Mouse (Mus musculus) midbrain, embryonic 15.5 days (tissue): ENCODE results near the gene Acer1. TPM values are rescaled to one million over a fixed set of nuclear protein-coding genes. Genes with fewer than 3 reads are reported as not detected.

Experiments used
- ATAC-seq: fragments of 200-750 bp; cut with Nextera tagmentation; replicated peaks from 2 replicates; pipeline ENCODE4 v1.8.0; 2017; ENCODE audit warnings: moderate TSS enrichment
- H3K27ac ChIP-seq: fragments of 300-500 bp; sonication (generic); 2 replicates; pipeline ENCODE4 v1.5.1; 2015; ENCODE audit warnings: mild to moderate bottlenecking, inconsistent platforms
- H3K27me3 ChIP-seq: fragments of 300-500 bp; sonication (generic); replicated peaks from 2 replicates; pipeline ENCODE4 v1.6.1; 2015; ENCODE audit warnings: inconsistent platforms
- H3K36me3 ChIP-seq: fragments of 300-500 bp; sonication (generic); replicated peaks from 2 replicates; pipeline ENCODE4 v1.6.1; 2015; ENCODE audit warnings: inconsistent platforms
- H3K4me1 ChIP-seq: fragments of 300-500 bp; sonication (generic); 2 replicates; pipeline ENCODE4 v1.6.1; 2015; ENCODE audit warnings: inconsistent platforms
- H3K4me2 ChIP-seq: fragments of 300-500 bp; sonication (generic); 2 replicates; pipeline ENCODE4 v1.6.1; 2015; ENCODE audit warnings: inconsistent platforms, mild to moderate bottlenecking, moderate library complexity
- H3K4me3 ChIP-seq: fragments of 300-500 bp; sonication (generic); 2 replicates; pipeline ENCODE4 v1.5.1; 2015; ENCODE audit warnings: mild to moderate bottlenecking, inconsistent platforms
- H3K9ac ChIP-seq: fragments of 300-500 bp; sonication (generic); 2 replicates; pipeline ENCODE4 v1.6.1; 2015; ENCODE audit warnings: mild to moderate bottlenecking, inconsistent platforms
- H3K9me3 ChIP-seq: fragments of 300-500 bp; sonication (generic); 2 replicates; pipeline ENCODE4 v1.6.1; 2016; ENCODE audit warnings: inconsistent platforms
- WGBS: fragments of 180-500 bp; shearing (Covaris S2); methylation state at CpG from one replicate; pipeline ENCODE4 v1.1.7; 2015; ENCODE audit warnings: mixed read lengths; 5-methylcytosine and 5-hydroxymethylcytosine counted together
- polyA plus RNA-seq: library from polyadenylated mRNA; unstranded; fragments of >200 nt; fragmentation: Nextera tagmentation; extraction: Ambion mirVana; gene quantifications from 2 replicates; pipeline ENCODE4 v1.2.1, GENCODE M21; 2015

The Acer1 gene
- polyA plus RNA-seq, 1 experiment from 2014 or later, result not detected

GRCm38 (mm10) chr17:57001228-57001627 is 19.3 kb upstream of the Acer1 start:
- peaks cover 15% of the 10 kb centered on the region for H3K4me1 ChIP-seq
- H3K27me3 ChIP-seq, result no peaks in the 10 kb centered on the region
- H3K9me3 ChIP-seq, result no peaks in the 10 kb centered on the region
- H3K36me3 ChIP-seq, result peaks cover 27% of the 10 kb centered on the region
- H3K9ac ChIP-seq, result no peak overlapping the region
- H3K4me3 ChIP-seq, result no peak overlapping the region
- 83% methylated on average over 8 of the region's 8 CpGs for WGBS
- no peak for ATAC-seq
- H3K27ac ChIP-seq, result no peak overlapping the region
- no peak overlapping the region for H3K4me2 ChIP-seq

- 85% methylated on average over 9 of the region's 9 CpGs for WGBS
- H3K4me3 ChIP-seq, result no peak within 1 kb of the TSS
- H3K9me3 ChIP-seq, result no peaks in the 10 kb centered on the region
- no peak within 1 kb of the TSS for H3K27ac ChIP-seq
- ATAC-seq, result no peak
- no peak within 1 kb of the TSS for H3K4me2 ChIP-seq
- H3K4me1 ChIP-seq, result peaks cover 15% of the 10 kb centered on the region
- no peaks in the 10 kb centered on the region for H3K27me3 ChIP-seq
- H3K9ac ChIP-seq, result no peak within 1 kb of the TSS
- H3K36me3 ChIP-seq, result peaks cover 24% of the 10 kb centered on the region
These were observed 18.2 kb upstream of the Acer1 start, which contains the start of gene Pspn for GRCm38 (mm10) chr17:56999968-57000609. TSS of gene Pspn (minus strand) at chr17:57000018.

GRCm38 (mm10) chr17:56999414-56999813 is 17.5 kb upstream of the Acer1 start:
- H3K4me3 ChIP-seq, result no peak overlapping the region
- H3K36me3 ChIP-seq, result peaks cover 26% of the 10 kb centered on the region
- no peaks in the 10 kb centered on the region for H3K27me3 ChIP-seq
- H3K9ac ChIP-seq, result no peak overlapping the region
- WGBS, result 89% methylated on average over 9 of the region's 9 CpGs
- no peaks in the 10 kb centered on the region for H3K9me3 ChIP-seq
- ATAC-seq, result no peak
- peaks cover 15% of the 10 kb centered on the region for H3K4me1 ChIP-seq
- H3K4me2 ChIP-seq, result no peak overlapping the region
- no peak overlapping the region for H3K27ac ChIP-seq

GRCm38 (mm10) chr17:56997029-56997667 is 15.2 kb upstream of the Acer1 start, which contains the start of gene Alkbh7:
TSS of gene Alkbh7 (plus strand) at chr17:56997339.
- peak within 1 kb of the TSS; percentile 86 for H3K27ac ChIP-seq
- peaks cover 33% of the 10 kb centered on the region for H3K36me3 ChIP-seq
- peak; percentile 98 for ATAC-seq
- peaks cover 15% of the 10 kb centered on the region for H3K4me1 ChIP-seq
- peak within 1 kb of the TSS; percentile 57 for H3K4me2 ChIP-seq
- no peaks in the 10 kb centered on the region for H3K27me3 ChIP-seq
- peak within 1 kb of the TSS; percentile 79 for H3K4me3 ChIP-seq
- H3K9ac ChIP-seq, result peak within 1 kb of the TSS; percentile 84
- under 1% methylated on average over 38 of the region's 38 CpGs for WGBS
- no peaks in the 10 kb centered on the region for H3K9me3 ChIP-seq

GRCm38 (mm10) chr17:56996506-56996905 is 14.6 kb upstream of the Acer1 start:
- 0 out of 2 replicates have a peak, but pooled peaks have one; percentile 0 for ATAC-seq
- Histone ChIP-seq H3K4me3 (peak overlapping the region; percentile 79; the same call in 1 of the 2 replicates), H3K4me2 (peak overlapping the region; percentile 57), H3K27me3 (no peaks in the 10 kb centered on the region), H3K9ac (no peak overlapping the region), H3K36me3 (peaks cover 33% of the 10 kb centered on the region), H3K27ac (no peak overlapping the region), H3K9me3 (no peaks in the 10 kb centered on the region), H3K4me1 (peaks cover 20% of the 10 kb centered on the region)
- 75% methylated on average over 2 of the region's 2 CpGs for WGBS

- WGBS, result 93% methylated on average over 8 of the region's 8 CpGs
These were observed 13.1 kb upstream of the Acer1 start for GRCm38 (mm10) chr17:56995046-56995445.

GRCm38 (mm10) chr17:56990966-56991365 is 9.0 kb upstream of the Acer1 start:
- H3K4me2 ChIP-seq, result peak overlapping the region; percentile 66

More at GRCm38 (mm10) chr17:56995046-56995445, 13.1 kb upstream of the Acer1 start:
- H3K4me1 ChIP-seq, result peaks cover 27% of the 10 kb centered on the region
- no peak overlapping the region for H3K4me3 ChIP-seq
- H3K9me3 ChIP-seq, result no peaks in the 10 kb centered on the region
- no peaks in the 10 kb centered on the region for H3K27me3 ChIP-seq
- H3K36me3 ChIP-seq, result peaks cover 33% of the 10 kb centered on the region
- no peak for ATAC-seq
- H3K9ac ChIP-seq, result no peak overlapping the region
- H3K4me2 ChIP-seq, result no peak overlapping the region
- no peak overlapping the region for H3K27ac ChIP-seq

GRCm38 (mm10) chr17:56990115-56990746 is 8.3 kb upstream of the Acer1 start, which contains the start of gene Clpp:
TSS of gene Clpp (plus strand) at chr17:56990305.
- Histone ChIP-seq H3K27ac (peak within 1 kb of the TSS; percentile 90), H3K4me1 (peaks cover 16% of the 10 kb centered on the region), H3K4me2 (peak within 1 kb of the TSS; percentile 66), H3K27me3 (no peaks in the 10 kb centered on the region), H3K4me3 (peak within 1 kb of the TSS; percentile 87), H3K36me3 (peaks cover 24% of the 10 kb centered on the region), H3K9me3 (no peaks in the 10 kb centered on the region), H3K9ac (peak within 1 kb of the TSS; percentile 88)
- ATAC-seq, result peak; percentile 97
- WGBS, result 0% methylated on average over 52 of the region's 52 CpGs

More at GRCm38 (mm10) chr17:56990966-56991365, 9.0 kb upstream of the Acer1 start:
- WGBS, result 78% methylated on average over 2 of the region's 2 CpGs
- ATAC-seq, result no peak
- Histone ChIP-seq H3K27ac (no peak overlapping the region), H3K4me1 (peaks cover 16% of the 10 kb centered on the region), H3K4me3 (peak overlapping the region; percentile 87), H3K27me3 (no peaks in the 10 kb centered on the region), H3K36me3 (peaks cover 29% of the 10 kb centered on the region), H3K9me3 (no peaks in the 10 kb centered on the region), H3K9ac (peak overlapping the region; percentile 88)

- H3K4me3 ChIP-seq, result peak overlapping the region; percentile 87
These were observed 7.7 kb upstream of the Acer1 start for GRCm38 (mm10) chr17:56989467-56990114.

GRCm38 (mm10) chr17:56988921-56989430 is 7.0 kb upstream of the Acer1 start:
- Histone ChIP-seq H3K9me3 (no peaks in the 10 kb centered on the region), H3K4me1 (peaks cover 16% of the 10 kb centered on the region), H3K27me3 (no peaks in the 10 kb centered on the region), H3K4me2 (peak overlapping the region; percentile 66), H3K27ac (peak overlapping the region; percentile 90), H3K36me3 (peaks cover 13% of the 10 kb centered on the region), H3K9ac (peak overlapping the region; percentile 88; the same call in 1 of the 2 replicates), H3K4me3 (peak overlapping the region; percentile 87)
- WGBS, result 74% methylated on average over 7 of the region's 7 CpGs
- no peak for ATAC-seq

More at GRCm38 (mm10) chr17:56989467-56990114, 7.7 kb upstream of the Acer1 start:
- H3K4me2 ChIP-seq, result peak overlapping the region; percentile 66
- H3K27ac ChIP-seq, result peak overlapping the region; percentile 90
- H3K36me3 ChIP-seq, result peaks cover 19% of the 10 kb centered on the region
- H3K9ac ChIP-seq, result peak overlapping the region; percentile 88
- H3K4me1 ChIP-seq, result peaks cover 16% of the 10 kb centered on the region
- H3K27me3 ChIP-seq, result no peaks in the 10 kb centered on the region
- 2% methylated on average over 25 of the region's 25 CpGs for WGBS
- ATAC-seq, result peak; percentile 95
- H3K9me3 ChIP-seq, result no peaks in the 10 kb centered on the region

- Histone ChIP-seq H3K9me3 (no peaks in the 10 kb centered on the region), H3K4me3 (no peak overlapping the region), H3K4me2 (no peak overlapping the region), H3K27ac (no peak overlapping the region), H3K9ac (no peak overlapping the region), H3K27me3 (no peaks in the 10 kb centered on the region), H3K36me3 (peaks cover 8% of the 10 kb centered on the region; the same call in 1 of the 2 replicates), H3K4me1 (peaks cover 16% of the 10 kb centered on the region)
- no peak for ATAC-seq
- 87% methylated on average over 7 of the region's 7 CpGs for WGBS
These were observed 6.5 kb upstream of the Acer1 start for GRCm38 (mm10) chr17:56988441-56988840.
